Mouse (Mus musculus): Measurements from ENCODE around the gene Faim2. TPM values are rescaled to one million over a fixed set of nuclear protein-coding genes. Genes with fewer than 3 reads are reported as not detected.

The Faim2 gene
- polyA plus RNA-seq, 1 experiment from 2014 or later, result 0.12 TPM

DNA sequence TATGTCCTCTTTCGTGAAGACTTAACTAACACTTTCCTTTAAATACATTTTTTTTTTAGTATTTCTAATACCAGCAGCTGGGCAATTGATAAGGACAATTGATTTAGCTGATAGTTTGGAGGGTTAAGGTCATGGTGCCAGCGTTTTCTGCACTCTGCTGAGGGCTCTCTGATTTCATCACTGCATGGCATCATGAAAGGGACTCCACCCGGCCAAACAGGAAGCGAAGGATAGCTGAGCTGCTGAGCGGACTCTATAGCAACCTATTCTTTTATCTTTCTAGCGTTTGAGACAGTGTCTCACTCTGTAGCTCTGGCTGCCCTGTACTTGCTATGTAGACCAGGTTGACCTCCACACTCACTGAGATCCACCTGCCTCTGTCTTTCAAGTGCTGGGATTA, 43.2 kb downstream of the Faim2 start:
- ATAC-seq (ENCODE audit: extremely low read depth, insufficient number of reproducible peaks, low FRiP score, low TSS enrichment), result no peak
- Histone ChIP-seq H3K4me1 (no peaks in the 10 kb centered on the region), H3K27ac (replicated peaks) (no peak overlapping the region), H3K9ac (no peak overlapping the region), H3K9me3 (no peaks in the 10 kb centered on the region), H3K27me3 (replicated peaks) (peaks cover 17% of the 10 kb centered on the region), H3K36me3 (no peaks in the 10 kb centered on the region), H3K4me3 (no peak overlapping the region), H3K4me2 (no peak overlapping the region)
- WGBS, result 59% methylated on average over 6 of the region's 6 CpGs

DNA sequence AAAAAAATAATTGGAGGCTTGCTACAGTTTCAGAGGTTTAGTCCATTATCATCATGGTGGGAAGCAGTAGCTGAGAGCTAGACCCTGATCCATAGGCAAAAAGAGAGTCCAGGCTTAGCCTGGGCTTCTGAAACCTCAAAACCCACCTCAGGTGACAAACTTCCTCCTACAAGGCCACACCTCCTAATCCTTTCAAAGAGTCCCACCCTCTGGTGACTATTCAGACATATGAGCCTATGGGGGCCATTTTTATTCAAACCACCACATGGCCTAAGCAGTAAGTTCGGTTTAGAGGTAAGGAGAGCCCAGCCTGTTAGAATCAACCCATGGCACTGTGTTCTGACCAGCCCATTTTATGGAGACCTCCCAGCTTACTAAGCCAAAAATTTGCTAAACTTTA, 52.2 kb downstream of the Faim2 start:
- no peak overlapping the region for H3K4me3 ChIP-seq
- no peak for ATAC-seq (ENCODE audit: extremely low read depth, insufficient number of reproducible peaks, low FRiP score, low TSS enrichment)
- 80% methylated on average over 1 of the region's 1 CpGs for WGBS

DNA sequence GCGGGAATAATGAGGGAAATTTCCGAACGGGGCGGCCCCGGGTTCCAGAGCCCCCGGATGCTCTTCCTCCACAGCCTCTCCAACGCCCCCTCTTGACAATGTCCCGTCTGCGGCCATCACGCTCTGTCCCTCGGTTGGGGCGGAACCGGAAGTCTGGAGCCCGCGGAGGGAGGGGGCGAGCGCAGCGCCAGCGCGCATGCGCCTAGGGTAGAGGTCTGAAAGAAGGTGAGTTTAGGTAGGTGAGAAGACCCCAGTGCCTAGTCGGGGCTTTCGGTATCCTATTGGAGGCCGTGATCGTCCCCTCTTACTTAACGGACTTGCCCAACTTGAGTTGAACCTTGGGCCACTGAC, 53.4 kb downstream of the Faim2 start, which contains the start of gene Bcdin3d:
TSS of gene Bcdin3d (minus strand) at position 155 of the 351 bp plus-strand sequence.
- H3K4me3 ChIP-seq, result peak within 1 kb of the TSS; percentile 82
- ATAC-seq (ENCODE audit: extremely low read depth, insufficient number of reproducible peaks, low FRiP score, low TSS enrichment), result peak; percentile 70; the same call in 1 of the 2 replicates
- peak within 1 kb of the TSS; percentile 85 for H3K4me2 ChIP-seq
- peak within 1 kb of the TSS; percentile 87 for H3K9ac ChIP-seq
- H3K9me3 ChIP-seq, result no peaks in the 10 kb centered on the region
- H3K36me3 ChIP-seq, result peaks cover 13% of the 10 kb centered on the region
- under 1% methylated on average over 26 of the region's 26 CpGs for WGBS
- H3K4me1 ChIP-seq, result peaks cover 29% of the 10 kb centered on the region
- H3K27me3 ChIP-seq (replicated peaks), result no peaks in the 10 kb centered on the region
- H3K27ac ChIP-seq (replicated peaks), result peak within 1 kb of the TSS; percentile 93

More for the DNA sequence above, 52.2 kb downstream of the Faim2 start:
- Histone ChIP-seq H3K27ac (replicated peaks) (no peak overlapping the region), H3K36me3 (peaks cover under 1% of the 10 kb centered on the region; the same call in 1 of the 2 replicates), H3K4me1 (peaks cover 18% of the 10 kb centered on the region), H3K9ac (no peak overlapping the region), H3K4me2 (no peak overlapping the region), H3K9me3 (no peaks in the 10 kb centered on the region), H3K27me3 (replicated peaks) (no peaks in the 10 kb centered on the region)

DNA sequence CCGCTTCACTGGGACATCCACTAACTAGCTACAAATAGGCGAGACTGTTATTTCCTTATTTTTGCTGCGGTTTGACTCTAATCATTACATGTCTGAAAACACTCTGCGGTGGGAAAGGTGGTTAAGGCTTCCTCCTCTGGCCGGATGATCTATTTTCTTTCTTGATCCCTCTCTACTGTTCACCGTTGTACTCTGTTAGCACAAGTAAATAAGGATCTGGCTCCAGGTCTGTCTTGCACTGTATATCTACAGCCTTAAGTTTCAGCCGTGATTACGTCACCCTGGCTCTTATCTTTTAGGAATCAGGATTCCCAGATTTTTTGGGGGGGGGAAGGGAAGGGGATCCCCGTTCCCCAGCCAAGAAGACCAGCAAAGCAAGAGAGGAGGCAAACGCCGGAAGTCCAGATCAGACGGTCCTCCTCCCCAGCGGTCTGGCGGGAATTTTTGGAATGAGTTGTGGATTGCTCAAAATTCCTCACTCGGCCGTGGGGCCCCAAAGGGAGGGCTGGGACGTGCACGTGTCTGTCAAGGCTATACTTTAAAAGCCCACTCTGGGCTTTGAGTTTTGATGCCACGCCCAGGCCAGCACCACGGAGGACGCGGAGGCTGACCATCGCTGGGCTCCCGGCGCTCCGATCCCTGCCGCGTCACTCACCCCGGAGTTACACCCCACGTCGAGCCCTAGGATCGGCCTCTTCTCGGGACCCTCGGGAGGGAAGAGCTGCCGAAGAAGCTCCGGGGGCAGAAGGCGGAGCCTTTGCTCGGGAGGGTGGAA, 54.0 kb downstream of the Faim2 start:
- WGBS, result 4% methylated on average over 38 of the region's 38 CpGs
- peak overlapping the region; percentile 85 for H3K4me2 ChIP-seq
- H3K9ac ChIP-seq, result peak overlapping the region; percentile 87
- peaks cover 29% of the 10 kb centered on the region for H3K4me1 ChIP-seq
- H3K27ac ChIP-seq (replicated peaks), result peak overlapping the region; percentile 93
- H3K9me3 ChIP-seq, result no peaks in the 10 kb centered on the region
- H3K4me3 ChIP-seq, result peak overlapping the region; percentile 82
- peaks cover 14% of the 10 kb centered on the region for H3K36me3 ChIP-seq
- peak; percentile 52 for ATAC-seq (ENCODE audit: extremely low read depth, insufficient number of reproducible peaks, low FRiP score, low TSS enrichment)
- H3K27me3 ChIP-seq (replicated peaks), result no peaks in the 10 kb centered on the region

DNA sequence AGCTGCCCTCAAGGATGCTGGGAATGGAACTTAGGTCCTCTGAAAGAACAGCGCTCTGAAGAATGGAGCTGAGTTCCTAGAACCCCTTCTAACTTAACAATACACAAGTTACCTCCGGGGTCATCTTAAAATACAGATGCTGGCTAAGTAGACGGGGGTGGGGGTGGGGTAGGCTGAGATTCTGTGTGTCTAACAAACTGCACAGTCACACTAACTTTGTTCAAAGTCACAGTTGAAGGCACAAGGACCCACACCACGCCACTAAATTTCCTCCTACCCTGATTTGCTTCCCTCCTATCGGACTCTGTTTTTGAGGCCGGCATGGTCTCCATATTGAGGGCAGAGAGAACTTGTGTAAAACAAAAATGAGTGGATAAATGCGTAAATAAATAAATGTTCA, 55.0 kb downstream of the Faim2 start:
- Histone ChIP-seq H3K27me3 (replicated peaks) (no peaks in the 10 kb centered on the region), H3K4me2 (peak overlapping the region; percentile 85; the same call in 1 of the 2 replicates), H3K4me1 (peaks cover 35% of the 10 kb centered on the region), H3K27ac (replicated peaks) (no peak overlapping the region), H3K36me3 (peaks cover 19% of the 10 kb centered on the region), H3K9me3 (no peaks in the 10 kb centered on the region), H3K9ac (no peak overlapping the region), H3K4me3 (no peak overlapping the region)
- 84% methylated on average over 7 of the region's 7 CpGs for WGBS
- ATAC-seq (ENCODE audit: extremely low read depth, insufficient number of reproducible peaks, low FRiP score, low TSS enrichment), result no peak

DNA sequence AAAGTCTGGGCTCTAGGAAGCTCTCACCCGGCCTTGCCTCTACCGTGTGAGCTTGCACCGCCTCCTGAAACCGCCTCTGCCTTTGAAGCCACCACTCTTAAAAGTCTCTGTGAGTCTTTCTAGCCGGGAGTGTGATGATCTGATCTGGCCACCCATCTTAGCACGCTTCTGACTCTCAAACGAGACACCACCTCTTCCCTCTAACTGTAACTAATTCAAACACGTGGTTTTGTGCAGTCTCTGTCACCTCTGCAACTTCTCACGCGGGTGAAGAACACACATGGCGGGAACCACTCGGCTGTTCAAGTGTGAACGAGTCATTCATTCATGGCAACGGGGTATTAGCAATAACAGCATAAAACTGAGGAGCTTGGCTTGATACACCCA, 56.3 kb downstream of the Faim2 start:
- H3K9me3 ChIP-seq, result no peaks in the 10 kb centered on the region
- H3K27me3 ChIP-seq (replicated peaks), result no peaks in the 10 kb centered on the region
- H3K4me3 ChIP-seq, result no peak overlapping the region
- 71% methylated on average over 14 of the region's 14 CpGs for WGBS
- no peak overlapping the region for H3K9ac ChIP-seq
- peaks cover 43% of the 10 kb centered on the region for H3K4me1 ChIP-seq
- H3K27ac ChIP-seq (replicated peaks), result no peak overlapping the region
- no peak for ATAC-seq (ENCODE audit: extremely low read depth, insufficient number of reproducible peaks, low FRiP score, low TSS enrichment)
- no peak overlapping the region for H3K4me2 ChIP-seq
- H3K36me3 ChIP-seq, result peaks cover 19% of the 10 kb centered on the region

DNA sequence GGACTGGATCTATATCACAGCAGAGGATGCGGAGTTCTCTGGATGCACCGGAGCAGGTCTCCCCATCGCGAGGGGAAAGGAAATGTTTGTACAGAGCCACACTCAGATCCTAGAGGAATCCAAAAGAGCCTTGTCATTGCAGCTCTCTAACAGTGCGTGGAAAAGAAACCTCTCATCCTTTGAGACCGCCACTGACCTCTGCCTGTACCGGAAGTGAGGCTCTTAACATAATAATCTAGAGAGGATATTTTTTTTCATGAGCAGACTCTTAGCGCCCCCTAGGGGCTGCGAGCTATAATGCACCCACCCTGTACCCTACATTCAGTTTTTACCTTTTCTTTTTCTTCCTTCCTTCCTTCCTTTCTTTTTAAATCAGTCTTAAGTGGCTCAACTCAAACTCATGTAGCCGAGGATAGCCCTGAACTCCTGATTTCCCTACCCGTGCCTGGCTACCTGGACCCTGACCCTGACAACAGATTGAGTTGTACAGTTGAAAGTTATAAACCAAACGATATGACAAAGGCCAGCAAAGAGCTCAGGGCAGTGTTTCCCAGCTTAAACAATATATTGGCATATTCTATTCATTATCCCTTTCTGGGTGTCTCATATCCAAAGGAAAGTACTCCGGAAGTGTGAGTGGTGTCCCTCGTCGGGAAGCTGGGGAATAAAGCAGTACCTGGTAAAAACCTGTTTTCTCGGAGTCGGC, 56.8 kb downstream of the Faim2 start:
- H3K4me3 ChIP-seq, result peak overlapping the region; percentile 13; the same call in 1 of the 2 replicates
- H3K27me3 ChIP-seq (replicated peaks), result no peaks in the 10 kb centered on the region
- H3K9ac ChIP-seq, result peak overlapping the region; percentile 25; the same call in 1 of the 2 replicates
- WGBS, result 53% methylated on average over 17 of the region's 17 CpGs
- no peak; the same call in 1 of the 2 replicates for ATAC-seq (ENCODE audit: extremely low read depth, insufficient number of reproducible peaks, low FRiP score, low TSS enrichment)
- H3K4me2 ChIP-seq, result peak overlapping the region; percentile 50
- peak overlapping the region; percentile 52; the same call in 1 of the 2 replicates for H3K27ac ChIP-seq (replicated peaks)
- no peaks in the 10 kb centered on the region for H3K9me3 ChIP-seq
- peaks cover 19% of the 10 kb centered on the region for H3K36me3 ChIP-seq
- H3K4me1 ChIP-seq, result peaks cover 43% of the 10 kb centered on the region

DNA sequence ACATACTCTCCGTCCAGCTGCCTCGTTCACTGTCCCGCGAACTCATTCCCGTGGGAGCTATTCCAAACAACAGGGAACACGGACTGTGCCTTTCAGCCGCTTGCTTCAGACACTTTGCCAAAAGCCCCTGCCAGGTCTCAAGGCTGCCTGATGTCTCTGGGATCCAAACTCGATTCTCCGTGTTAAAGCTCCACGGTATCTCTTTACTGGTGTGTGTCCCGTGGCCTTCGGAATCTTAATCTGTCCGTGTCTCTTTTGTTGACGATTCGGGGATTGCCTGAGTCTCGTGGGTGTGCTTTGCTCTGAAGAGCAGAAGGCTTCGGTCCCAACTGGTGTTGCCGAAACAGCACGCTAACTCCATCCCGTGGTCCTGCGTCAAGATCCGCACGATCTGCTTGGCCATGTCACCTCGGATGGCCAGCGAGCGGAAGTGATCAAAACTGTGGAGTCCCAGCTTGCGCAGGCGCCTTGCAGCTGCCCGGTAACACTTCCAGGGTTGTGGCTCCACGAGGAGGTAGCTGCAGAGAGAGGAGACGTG, 57.7 kb downstream of the Faim2 start:
- Histone ChIP-seq H3K27me3 (replicated peaks) (no peaks in the 10 kb centered on the region), H3K9me3 (no peaks in the 10 kb centered on the region), H3K27ac (replicated peaks) (peak overlapping the region; percentile 52), H3K4me2 (peak overlapping the region; percentile 50), H3K4me1 (peaks cover 43% of the 10 kb centered on the region), H3K9ac (no peak overlapping the region; the same call in 1 of the 2 replicates), H3K4me3 (no peak overlapping the region), H3K36me3 (peaks cover 19% of the 10 kb centered on the region)
- 81% methylated on average over 31 of the region's 31 CpGs for WGBS
- ATAC-seq (ENCODE audit: extremely low read depth, insufficient number of reproducible peaks, low FRiP score, low TSS enrichment), result no peak

GRCm38 (mm10) chr15:99469736-99470135, 58.2 kb downstream of the Faim2 start:
- peak overlapping the region; percentile 32; the same call in 1 of the 2 replicates for H3K27ac ChIP-seq (replicated peaks)

GRCm38 (mm10) chr15:99469067-99469466, 58.9 kb downstream of the Faim2 start:
- H3K4me2 ChIP-seq, result no peak overlapping the region
- H3K27me3 ChIP-seq (replicated peaks), result no peaks in the 10 kb centered on the region
- no peak overlapping the region for H3K9ac ChIP-seq
- H3K9me3 ChIP-seq, result no peaks in the 10 kb centered on the region
- H3K36me3 ChIP-seq, result peaks cover 19% of the 10 kb centered on the region
- peaks cover 38% of the 10 kb centered on the region for H3K4me1 ChIP-seq
- no peak overlapping the region for H3K4me3 ChIP-seq
- WGBS, result 38% methylated on average over 3 of the region's 3 CpGs
- no peak overlapping the region for H3K27ac ChIP-seq (replicated peaks)
- no peak for ATAC-seq (ENCODE audit: extremely low read depth, insufficient number of reproducible peaks, low FRiP score, low TSS enrichment)

More at GRCm38 (mm10) chr15:99469736-99470135, 58.2 kb downstream of the Faim2 start:
- WGBS, result 81% methylated on average over 4 of the region's 4 CpGs
- H3K9me3 ChIP-seq, result no peaks in the 10 kb centered on the region
- no peak overlapping the region for H3K4me3 ChIP-seq
- H3K36me3 ChIP-seq, result peaks cover 19% of the 10 kb centered on the region
- H3K27me3 ChIP-seq (replicated peaks), result no peaks in the 10 kb centered on the region
- H3K9ac ChIP-seq, result peak overlapping the region; percentile 52; the same call in 1 of the 2 replicates
- ATAC-seq (ENCODE audit: extremely low read depth, insufficient number of reproducible peaks, low FRiP score, low TSS enrichment), result no peak
- peaks cover 39% of the 10 kb centered on the region for H3K4me1 ChIP-seq
- H3K4me2 ChIP-seq, result no peak overlapping the region

- Histone ChIP-seq H3K9ac (no peak overlapping the region), H3K36me3 (no peaks in the 10 kb centered on the region), H3K9me3 (no peaks in the 10 kb centered on the region), H3K27me3 (replicated peaks) (no peaks in the 10 kb centered on the region), H3K27ac (replicated peaks) (no peak overlapping the region), H3K4me3 (no peak overlapping the region), H3K4me2 (no peak overlapping the region), H3K4me1 (peaks cover 16% of the 10 kb centered on the region)
- 68% methylated on average over 13 of the region's 13 CpGs for WGBS
- ATAC-seq (ENCODE audit: extremely low read depth, insufficient number of reproducible peaks, low FRiP score, low TSS enrichment), result no peak
Measured at GRCm38 (mm10) chr15:99463194-99463593, 64.8 kb downstream of the Faim2 start.

Data from heart, embryonic 13.5 days (tissue).